Mouse (Mus musculus): Measurements from ENCODE around the gene Actn1. TPM values are rescaled to one million over a fixed set of nuclear protein-coding genes. Genes with fewer than 3 reads are reported as not detected.

The Actn1 gene
- polyA plus RNA-seq, 1 experiment from 2014 or later: 7.7 TPM

DNA sequence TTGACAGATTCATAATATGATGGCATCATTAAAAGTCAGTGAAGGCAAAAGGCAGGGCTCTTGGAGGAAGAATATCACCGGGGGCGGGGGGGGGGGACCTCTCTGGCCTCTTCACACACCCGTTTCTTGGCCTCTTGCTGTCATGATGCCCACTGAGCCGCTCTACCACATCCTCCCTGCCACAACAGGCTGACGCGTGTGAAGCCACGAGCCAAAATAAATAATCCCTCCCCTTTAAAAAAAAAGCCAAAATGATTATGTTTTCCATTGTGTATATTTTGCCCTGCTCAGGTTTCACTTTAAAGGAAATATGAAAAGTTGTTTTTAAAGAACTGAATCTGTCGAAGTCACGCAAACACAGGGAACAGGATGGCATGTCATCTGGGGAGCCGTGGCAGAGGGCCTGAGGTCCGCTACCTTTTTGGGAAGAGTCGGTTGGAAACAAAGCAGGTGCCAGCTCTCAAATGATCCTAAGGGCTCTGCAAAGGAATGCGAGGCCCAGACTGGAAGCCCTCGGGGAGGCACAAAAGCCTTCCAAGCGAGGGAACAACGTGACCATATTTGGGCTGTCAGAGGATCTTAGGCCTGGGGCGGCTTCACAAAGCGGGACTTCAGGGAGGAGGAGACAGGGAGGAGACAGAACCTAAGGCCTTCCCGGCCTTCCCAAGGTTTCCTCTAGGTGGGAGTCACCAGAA lies 51.9 kb downstream of the Actn1 start:
- no peak overlapping the region for H3K9ac ChIP-seq (replicated peaks)
- no peak for ATAC-seq
- no peak overlapping the region for H3K4me3 ChIP-seq (ENCODE audit: low read depth, low read length)
- H3K27ac ChIP-seq (ENCODE audit: low read depth): no peak overlapping the region
- TF ChIP-seq CTCF (IDR thresholded peaks at IDR 0.05; ENCODE audit: low read depth): no peak
- TF ChIP-seq EP300 (IDR thresholded peaks at IDR 0.05; ENCODE audit: low read depth): no peak
- no peaks in the 10 kb centered on the region for H3K27me3 ChIP-seq (ENCODE audit: insufficient read depth, low read length)
- no peaks in the 10 kb centered on the region for H3K9me3 ChIP-seq (ENCODE audit: low read length)
- H3K4me1 ChIP-seq (ENCODE audit: insufficient read depth): peaks cover 29% of the 10 kb centered on the region
- 85% methylated on average over 19 of the region's 19 CpGs for WGBS (ENCODE audit: insufficient replicate concordance)
- H3K36me3 ChIP-seq (replicated peaks; ENCODE audit: insufficient read depth, low read length): peaks cover 18% of the 10 kb centered on the region; the same call in 1 of the 2 replicates
- DNase-seq: no peak
- H3K4me2 ChIP-seq (ENCODE audit: low read depth, low read length): no peak overlapping the region

DNA sequence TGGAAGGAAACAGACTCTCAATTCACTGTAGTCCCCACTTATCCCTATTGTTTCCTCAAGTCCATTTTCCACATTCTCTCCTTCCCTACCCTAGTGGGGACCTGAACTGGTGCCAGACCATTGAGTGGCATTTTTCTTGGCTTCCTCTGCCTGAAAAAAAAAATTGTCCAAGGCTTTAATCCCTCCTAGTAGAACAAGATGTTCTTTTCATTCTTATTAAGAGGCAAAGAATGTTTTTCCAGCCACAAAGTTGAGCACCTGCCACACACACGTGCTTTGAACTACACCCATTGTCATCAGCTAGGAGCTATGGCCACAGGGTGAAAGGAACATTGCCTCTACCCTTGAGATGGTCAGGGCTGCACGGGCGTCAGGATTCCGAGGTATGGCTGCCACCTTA lies 56.9 kb downstream of the Actn1 start:
- Histone ChIP-seq H3K4me3 (ENCODE audit: low read depth, low read length) (no peak overlapping the region), H3K27me3 (ENCODE audit: insufficient read depth, low read length) (no peaks in the 10 kb centered on the region), H3K36me3 (replicated peaks; ENCODE audit: insufficient read depth, low read length) (peaks cover 24% of the 10 kb centered on the region), H3K4me2 (ENCODE audit: low read depth, low read length) (no peak overlapping the region), H3K9me3 (ENCODE audit: low read length) (no peaks in the 10 kb centered on the region), H3K4me1 (ENCODE audit: insufficient read depth) (no peaks in the 10 kb centered on the region), H3K27ac (ENCODE audit: low read depth) (no peak overlapping the region), H3K9ac (replicated peaks) (no peak overlapping the region)
- no peak for DNase-seq
- TF ChIP-seq CTCF (IDR thresholded peaks at IDR 0.05; ENCODE audit: low read depth) (no peak), EP300 (IDR thresholded peaks at IDR 0.05; ENCODE audit: low read depth) (no peak)
- 78% methylated on average over 4 of the region's 4 CpGs for WGBS (ENCODE audit: insufficient replicate concordance)
- no peak for ATAC-seq

DNA sequence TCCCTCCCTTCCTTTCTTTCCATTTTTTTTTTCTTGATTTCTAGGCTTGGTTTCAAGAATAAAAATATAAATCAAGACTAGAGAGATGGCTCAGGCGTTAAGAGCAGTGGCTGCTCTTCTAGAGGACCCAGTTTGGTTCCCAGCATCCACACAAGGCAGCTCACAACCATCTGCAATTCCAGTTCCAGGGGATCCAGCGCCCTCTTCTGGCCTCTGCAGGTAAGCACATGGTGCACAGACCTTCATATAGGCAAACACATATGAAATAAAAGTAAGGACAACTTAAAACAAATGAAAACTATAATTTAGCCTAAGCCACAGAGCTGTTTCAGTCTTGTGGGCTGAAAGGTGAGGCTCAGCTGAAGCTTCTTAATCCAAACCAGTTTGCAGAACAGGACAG lies 60.4 kb downstream of the Actn1 start:
- ATAC-seq (no peak), DNase-seq (no peak)
- H3K27me3 ChIP-seq (ENCODE audit: insufficient read depth, low read length): no peaks in the 10 kb centered on the region
- no peak for TF ChIP-seq EP300 (IDR thresholded peaks at IDR 0.05; ENCODE audit: low read depth)
- peak; percentile 43 for TF ChIP-seq CTCF (IDR thresholded peaks at IDR 0.05; ENCODE audit: low read depth)
- no peaks in the 10 kb centered on the region for H3K9me3 ChIP-seq (ENCODE audit: low read length)
- H3K4me1 ChIP-seq (ENCODE audit: insufficient read depth): no peaks in the 10 kb centered on the region
- 61% methylated on average over 2 of the region's 2 CpGs for WGBS (ENCODE audit: insufficient replicate concordance)
- H3K9ac ChIP-seq (replicated peaks): no peak overlapping the region
- peaks cover 34% of the 10 kb centered on the region for H3K36me3 ChIP-seq (replicated peaks; ENCODE audit: insufficient read depth, low read length)
- H3K4me2 ChIP-seq (ENCODE audit: low read depth, low read length): no peak overlapping the region
- H3K27ac ChIP-seq (ENCODE audit: low read depth): no peak overlapping the region
- no peak overlapping the region for H3K4me3 ChIP-seq (ENCODE audit: low read depth, low read length)

DNA sequence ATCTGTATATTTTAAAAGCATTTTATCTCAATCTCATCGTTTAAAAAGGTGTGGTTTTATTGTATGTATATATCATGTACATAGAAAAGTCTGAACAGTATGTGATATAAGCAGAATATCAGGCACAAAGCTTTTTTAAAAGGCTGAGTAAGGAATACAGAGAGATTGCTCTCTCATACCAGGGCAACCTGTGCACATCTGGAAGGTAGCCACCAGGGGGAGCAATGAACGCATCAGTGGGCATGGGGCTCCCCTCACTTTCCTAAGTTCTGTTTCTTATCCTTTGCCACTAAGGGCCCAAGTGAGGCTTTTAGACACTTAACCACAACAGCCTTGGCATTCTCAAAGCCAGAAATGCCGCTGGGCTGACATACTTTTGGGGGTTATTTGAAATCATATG lies 61.7 kb downstream of the Actn1 start:
- no peak overlapping the region for H3K4me2 ChIP-seq (ENCODE audit: low read depth, low read length)
- 23% methylated on average over 3 of the region's 3 CpGs for WGBS (ENCODE audit: insufficient replicate concordance)
- no peak for ATAC-seq

DNA sequence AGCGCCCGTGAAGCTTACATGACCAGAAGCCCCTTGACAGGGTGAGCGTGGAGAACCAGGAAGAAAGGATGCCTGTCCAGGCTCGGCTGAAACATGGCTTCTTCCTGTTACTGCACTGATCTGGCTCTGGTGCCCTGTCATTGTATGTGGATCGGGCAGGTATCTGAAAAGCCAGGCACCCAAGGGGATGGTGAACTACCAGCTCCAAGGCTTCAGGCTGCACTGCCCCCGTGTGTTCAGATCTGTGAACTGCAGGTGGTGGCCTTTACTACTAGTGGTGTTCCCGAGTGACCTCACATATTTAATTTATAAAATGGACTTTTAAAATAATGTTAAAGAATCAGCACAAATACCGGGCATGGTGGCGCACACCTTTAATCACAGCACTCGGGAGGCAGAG lies 62.8 kb downstream of the Actn1 start:
- DNase-seq: peak; percentile 82
- Histone ChIP-seq H3K4me3 (ENCODE audit: low read depth, low read length) (no peak overlapping the region), H3K27me3 (ENCODE audit: insufficient read depth, low read length) (no peaks in the 10 kb centered on the region), H3K9ac (replicated peaks) (no peak overlapping the region), H3K36me3 (replicated peaks; ENCODE audit: insufficient read depth, low read length) (peaks cover 31% of the 10 kb centered on the region), H3K27ac (ENCODE audit: low read depth) (no peak overlapping the region), H3K9me3 (ENCODE audit: low read length) (no peaks in the 10 kb centered on the region), H3K4me1 (ENCODE audit: insufficient read depth) (no peaks in the 10 kb centered on the region), H3K4me2 (ENCODE audit: low read depth, low read length) (no peak overlapping the region)
- 61% methylated on average over 10 of the region's 10 CpGs for WGBS (ENCODE audit: insufficient replicate concordance)
- TF ChIP-seq CTCF (IDR thresholded peaks at IDR 0.05; ENCODE audit: low read depth) (peak; percentile 84), EP300 (IDR thresholded peaks at IDR 0.05; ENCODE audit: low read depth) (no peak)
- ATAC-seq: no peak

More for the DNA sequence above, 61.7 kb downstream of the Actn1 start:
- H3K36me3 ChIP-seq (replicated peaks; ENCODE audit: insufficient read depth, low read length): peaks cover 26% of the 10 kb centered on the region
- peak; percentile 73 for DNase-seq
- H3K27ac ChIP-seq (ENCODE audit: low read depth): no peak overlapping the region
- TF ChIP-seq EP300 (IDR thresholded peaks at IDR 0.05; ENCODE audit: low read depth) (no peak), CTCF (IDR thresholded peaks at IDR 0.05; ENCODE audit: low read depth) (peak; percentile 91)
- no peaks in the 10 kb centered on the region for H3K27me3 ChIP-seq (ENCODE audit: insufficient read depth, low read length)
- H3K9ac ChIP-seq (replicated peaks): no peak overlapping the region
- no peaks in the 10 kb centered on the region for H3K4me1 ChIP-seq (ENCODE audit: insufficient read depth)
- no peak overlapping the region for H3K4me3 ChIP-seq (ENCODE audit: low read depth, low read length)
- H3K9me3 ChIP-seq (ENCODE audit: low read length): no peaks in the 10 kb centered on the region

DNA sequence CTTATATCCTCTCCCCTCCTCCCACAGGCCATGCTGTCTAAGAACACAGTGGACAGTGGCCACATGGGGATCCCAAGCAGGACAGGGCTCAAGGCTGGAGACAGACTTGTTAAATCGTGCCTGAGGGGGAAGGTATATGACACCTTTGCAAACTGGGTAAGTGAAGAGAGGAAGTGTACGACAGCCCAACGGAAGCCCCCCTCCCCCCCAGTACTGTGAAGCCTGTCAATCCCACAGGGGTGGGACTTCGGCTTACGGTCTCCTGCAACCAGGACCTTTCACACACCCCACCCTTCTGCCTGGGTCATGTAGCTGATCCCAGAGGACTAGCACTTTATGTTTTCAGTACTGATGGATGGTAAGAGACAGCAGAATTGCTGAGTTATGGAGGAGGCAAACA lies 68.4 kb downstream of the Actn1 start:
- ATAC-seq: no peak
- no peaks in the 10 kb centered on the region for H3K9me3 ChIP-seq (ENCODE audit: low read length)
- no peak for TF ChIP-seq EP300 (IDR thresholded peaks at IDR 0.05; ENCODE audit: low read depth)
- no peak for TF ChIP-seq CTCF (IDR thresholded peaks at IDR 0.05; ENCODE audit: low read depth)
- no peaks in the 10 kb centered on the region for H3K27me3 ChIP-seq (ENCODE audit: insufficient read depth, low read length)
- no peak overlapping the region for H3K9ac ChIP-seq (replicated peaks)
- WGBS (ENCODE audit: insufficient replicate concordance): 49% methylated on average over 5 of the region's 5 CpGs
- H3K36me3 ChIP-seq (replicated peaks; ENCODE audit: insufficient read depth, low read length): peaks cover 49% of the 10 kb centered on the region
- no peak overlapping the region for H3K27ac ChIP-seq (ENCODE audit: low read depth)
- H3K4me3 ChIP-seq (ENCODE audit: low read depth, low read length): no peak overlapping the region
- no peak overlapping the region for H3K4me2 ChIP-seq (ENCODE audit: low read depth, low read length)
- no peak for DNase-seq
- H3K4me1 ChIP-seq (ENCODE audit: insufficient read depth): no peaks in the 10 kb centered on the region

Measured in liver, postnatal 0 days (tissue).